Mouse (Mus musculus) frontal cortex, postnatal 25 days (tissue): ENCODE results near the gene Gm10799.

Source experiments
- DNase-seq, 2 experiments: peaks; one replicate each; pipeline ENCODE4 v3.0.0; 2022; ENCODE audit warnings: low spot score in 2 of 2

Gene Gm10799

GRCm38 (mm10) chr2:104024656-104025055, 43.7 kb downstream of the Gm10799 start:
- no peak for DNase-seq

GRCm38 (mm10) chr2:104023096-104023495, 45.3 kb downstream of the Gm10799 start:
- DNase-seq = no peak
